Mouse (Mus musculus): ENCODE measurements around the gene Pnkd.

Gene Pnkd

GRCm38 (mm10) chr1:74388398-74388920 lies 103.7 kb downstream of the Pnkd start:
- DNase-seq (ENCODE audit: low spot score in 2 of 2): no peak

- DNase-seq (ENCODE audit: low spot score in 2 of 2): peak; percentile 63 to 79
These were observed 105.1 kb downstream of the Pnkd start for GRCm38 (mm10) chr1:74389831-74390286.

DNA sequence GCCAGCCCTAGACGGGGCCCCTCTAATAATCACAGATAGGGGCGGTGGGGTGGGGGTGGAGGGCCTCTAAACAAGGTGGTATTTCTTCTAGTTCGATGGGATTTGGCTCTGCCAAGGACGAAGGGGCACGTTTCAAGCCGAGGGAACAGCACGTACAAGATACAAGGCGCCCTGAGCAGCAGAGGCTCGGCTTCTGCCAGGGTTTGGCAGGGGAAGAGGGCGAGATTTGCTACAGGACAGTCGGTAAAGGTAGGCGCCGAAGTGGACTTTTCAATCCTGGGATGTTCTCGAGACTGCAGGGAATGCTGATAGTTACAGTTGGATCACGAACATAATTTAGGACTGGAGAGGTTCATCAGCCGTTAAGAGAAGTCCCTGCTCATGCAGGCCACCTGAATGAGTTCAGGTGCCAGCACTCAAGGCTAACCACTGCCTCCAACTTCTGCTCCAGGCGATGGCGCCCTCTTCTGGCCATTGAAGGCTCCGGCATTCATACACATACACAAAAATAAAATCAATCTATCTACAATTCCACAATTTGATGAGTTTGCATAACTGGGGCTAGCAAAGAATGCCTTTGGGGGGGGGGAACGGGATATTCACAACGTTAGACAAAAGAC lies 105.7 kb downstream of the Pnkd start:
- peak; percentile 67 to 84 for DNase-seq (ENCODE audit: low spot score in 2 of 2)

GRCm38 (mm10) chr1:74390924-74391748 lies 106.4 kb downstream of the Pnkd start, which contains the start of gene Ctdsp1:
Gene Ctdsp1 (plus strand): TSS chr1:74391509.
- peak; percentile 91 for DNase-seq (ENCODE audit: low spot score in 2 of 2)

- peak; percentile 61 to 67 for DNase-seq (ENCODE audit: low spot score in 2 of 2)
These were observed 107.2 kb downstream of the Pnkd start for GRCm38 (mm10) chr1:74391844-74392441.

GRCm38 (mm10) chr1:74392446-74392994 lies 107.8 kb downstream of the Pnkd start:
- DNase-seq (ENCODE audit: low spot score in 2 of 2): no peak

DNA sequence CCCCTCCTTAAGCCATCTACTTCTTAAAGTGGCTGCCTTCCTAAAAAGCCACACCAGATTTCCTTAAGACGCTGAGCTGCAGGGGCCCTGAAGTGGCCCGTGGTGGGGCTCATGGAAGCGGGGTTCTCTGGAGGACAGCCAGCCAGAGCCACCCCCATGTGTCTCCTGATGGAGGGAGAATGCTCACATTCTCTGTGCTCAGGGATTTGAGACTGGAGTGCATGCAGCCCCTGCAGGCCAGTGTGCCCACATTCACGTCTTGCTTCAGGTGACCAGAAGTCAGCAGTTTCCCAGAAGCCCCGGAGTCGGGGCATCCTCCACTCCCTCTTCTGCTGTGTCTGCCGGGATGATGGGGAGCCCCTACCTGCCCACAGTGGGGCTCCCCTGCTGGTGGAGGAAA lies 108.3 kb downstream of the Pnkd start:
- no peak for DNase-seq (ENCODE audit: low spot score in 2 of 2)

GRCm38 (mm10) chr1:74393697-74394096 lies 109.0 kb downstream of the Pnkd start:
- no peak for DNase-seq (ENCODE audit: low spot score in 2 of 2)

DNA sequence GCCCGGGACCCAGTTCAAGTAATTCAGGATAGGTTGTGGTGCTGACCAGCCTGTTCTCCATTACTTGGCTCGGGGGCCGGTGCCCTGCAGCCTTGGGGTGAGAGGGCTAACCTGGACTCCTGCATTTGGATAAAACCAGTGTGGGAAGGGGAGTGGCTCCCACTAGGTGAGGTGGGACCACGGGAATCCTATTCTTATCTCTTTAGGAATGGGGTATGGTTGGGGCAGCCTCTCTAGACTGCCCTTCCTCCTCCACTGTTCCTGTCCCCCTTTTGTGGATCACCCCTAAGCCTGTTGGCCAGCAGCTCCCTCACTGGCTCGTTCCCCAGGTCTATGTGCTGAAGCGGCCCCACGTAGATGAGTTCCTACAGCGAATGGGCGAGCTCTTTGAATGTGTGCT lies 109.6 kb downstream of the Pnkd start:
- no peak for DNase-seq (ENCODE audit: low spot score in 2 of 2)

DNA sequence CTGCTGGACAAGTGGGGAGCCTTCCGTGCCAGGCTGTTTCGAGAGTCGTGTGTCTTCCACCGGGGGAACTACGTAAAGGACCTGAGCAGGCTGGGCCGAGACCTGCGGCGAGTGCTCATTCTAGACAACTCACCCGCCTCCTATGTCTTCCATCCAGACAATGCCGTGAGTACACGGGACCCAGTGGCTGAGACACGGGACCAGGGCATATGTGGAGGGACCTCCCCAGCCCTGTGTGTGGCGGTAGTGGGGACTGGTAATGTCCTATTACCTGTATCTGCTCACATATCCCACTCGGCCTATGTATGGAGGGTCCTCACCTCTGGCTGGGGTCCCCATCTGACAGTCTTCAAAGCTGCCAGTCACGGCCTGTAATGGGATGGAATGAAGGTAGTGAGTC lies 110.1 kb downstream of the Pnkd start:
- DNase-seq (ENCODE audit: low spot score in 2 of 2): no peak

GRCm38 (mm10) chr1:74395290-74395689 lies 110.6 kb downstream of the Pnkd start:
- DNase-seq (ENCODE audit: low spot score in 2 of 2): no peak

DNA sequence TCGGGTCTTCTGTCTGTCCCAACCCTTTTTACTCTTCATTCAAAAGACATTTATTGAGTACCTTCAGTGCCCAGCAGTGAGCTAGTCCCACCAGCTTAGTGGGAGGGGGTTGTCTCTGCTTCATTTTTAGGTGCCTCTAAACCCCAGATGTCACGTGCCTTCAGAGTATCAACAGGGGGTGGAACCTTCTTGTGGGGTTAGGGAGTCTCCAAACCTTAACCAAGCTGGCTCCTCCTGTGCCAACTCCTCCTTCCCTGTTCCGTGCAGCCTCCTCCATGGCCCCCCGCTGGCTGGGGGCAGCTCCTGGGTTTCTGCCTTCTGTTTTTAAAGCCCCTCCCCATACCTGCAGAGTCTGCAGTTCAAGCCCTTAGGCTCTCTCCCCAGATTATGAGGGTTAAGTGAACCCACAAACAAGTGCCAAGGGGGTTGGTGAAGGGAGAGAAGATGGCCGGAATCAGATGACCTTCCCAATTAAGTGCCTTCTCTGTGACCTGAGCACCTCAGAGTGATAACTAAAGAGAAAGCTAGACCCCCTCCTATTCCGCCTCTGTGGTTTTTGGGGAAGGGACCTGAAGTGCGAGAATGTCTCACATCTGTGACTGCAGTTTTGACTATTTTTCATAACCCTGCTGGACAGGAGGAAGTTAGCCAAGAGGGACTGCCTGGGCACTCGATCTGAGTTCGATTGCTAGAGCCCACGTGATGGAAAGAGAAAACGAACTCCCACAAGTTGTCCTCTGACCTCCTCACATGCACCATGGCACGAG lies 111.9 kb downstream of the Pnkd start:
- DNase-seq (ENCODE audit: low spot score in 2 of 2): peak in 1 of 2 experiments; percentile 21

DNA sequence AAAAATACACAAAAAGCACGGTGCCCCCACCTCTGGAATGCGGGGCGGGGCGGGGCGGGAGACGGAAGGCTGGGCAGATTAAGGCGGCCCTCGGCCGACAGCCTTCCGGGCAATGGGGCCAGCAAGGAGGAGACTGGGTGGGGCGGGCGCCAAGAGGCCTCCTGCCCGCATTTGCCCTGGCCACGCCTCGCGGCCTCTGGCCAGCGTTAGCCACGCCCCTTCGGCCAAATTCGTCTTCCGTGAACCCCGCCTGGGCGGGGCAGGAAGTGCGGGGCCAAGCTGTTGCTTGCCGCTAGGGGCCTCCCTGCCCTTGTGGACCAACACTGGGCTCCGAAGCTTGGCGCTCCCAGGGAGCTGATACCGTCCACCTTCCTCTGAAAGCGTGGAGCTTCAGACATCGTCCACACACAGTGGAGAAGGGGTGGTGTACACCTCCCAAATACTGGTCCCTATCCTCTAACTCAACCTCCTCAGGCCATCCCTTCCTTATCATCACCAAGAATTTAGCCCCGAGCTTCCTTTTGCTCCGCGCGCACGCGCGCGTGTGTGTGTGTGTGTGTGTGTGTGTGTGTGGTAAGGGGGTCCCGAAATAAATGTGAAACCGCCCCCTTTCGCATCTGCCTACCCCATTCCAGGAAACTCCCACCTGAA lies 112.7 kb downstream of the Pnkd start:
- peak; percentile 93 to 97 for DNase-seq (ENCODE audit: low spot score in 2 of 2)

DNA sequence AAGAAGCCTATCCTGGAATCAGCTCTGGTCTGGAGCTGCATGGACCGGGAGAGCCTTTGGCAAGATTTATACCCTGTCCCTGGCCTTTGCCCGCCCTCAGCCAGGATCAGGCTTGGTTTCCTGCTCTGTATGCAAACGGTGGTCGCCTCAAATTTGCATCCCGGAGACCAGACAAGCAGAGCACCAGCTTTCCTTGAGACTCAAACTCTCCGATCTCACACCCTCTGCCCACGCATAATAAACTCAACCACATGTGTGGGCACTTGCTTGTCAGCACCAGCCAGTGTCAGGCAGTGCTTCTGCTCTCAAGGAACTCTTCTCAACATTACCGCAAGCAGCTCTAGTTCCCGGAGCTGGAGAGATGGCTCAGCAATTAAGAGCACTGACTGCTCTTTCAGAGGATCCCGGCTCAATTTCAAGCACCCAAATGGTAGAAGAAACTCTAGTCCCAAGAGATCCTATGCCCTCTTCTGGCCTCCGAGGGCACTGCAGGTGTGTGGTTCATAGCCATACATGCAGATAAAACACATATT lies 113.3 kb downstream of the Pnkd start:
- DNase-seq (ENCODE audit: low spot score in 2 of 2): peak; percentile 73 to 86

DNA sequence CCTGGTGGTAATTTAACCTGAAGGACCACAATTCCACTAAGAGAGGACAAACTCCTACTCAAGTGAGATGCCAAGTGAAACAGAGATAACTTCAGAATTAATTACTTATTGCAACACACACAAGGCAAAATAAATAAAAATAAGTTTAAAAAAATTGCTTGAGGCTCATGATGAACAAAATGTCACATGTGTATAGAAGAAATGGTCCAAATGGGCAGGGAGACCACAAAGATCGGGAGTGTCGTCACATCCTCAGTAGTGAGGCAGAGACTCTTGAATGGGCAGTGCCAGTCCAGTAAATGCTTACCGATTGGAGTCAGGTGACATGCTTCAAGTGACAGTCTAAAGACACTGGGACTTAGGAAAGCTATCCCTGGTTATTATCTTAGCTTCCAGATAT lies 115.8 kb downstream of the Pnkd start:
- no peak for DNase-seq (ENCODE audit: low spot score in 2 of 2)

GRCm38 (mm10) chr1:74401015-74401702 lies 116.4 kb downstream of the Pnkd start:
- no peak for DNase-seq (ENCODE audit: low spot score in 2 of 2)
